Mouse (Mus musculus) thymus, postnatal 0 days (tissue): Measurements from ENCODE around the gene Tpbpb. TPM values are rescaled to one million over a fixed set of nuclear protein-coding genes. Genes with fewer than 3 reads are reported as not detected.
"Not testable (repeated sequence)": the region's sequence is repeated elsewhere in the genome, so short reads cannot be mapped to it uniquely, and the experiment has no call there.

Experiments used
- DNase-seq: peaks from one replicate; pipeline ENCODE4 v3.0.0-alpha.2; 2015; ENCODE audit warnings: low spot score
- polyA plus RNA-seq: library from polyadenylated mRNA; unstranded; fragments of >200 nt; fragmentation: Nextera tagmentation; extraction: Ambion mirVana; gene quantifications from 2 replicates; pipeline ENCODE4 v1.2.1, GENCODE M21; 2015

Gene Tpbpb
- not detected in 2 replicates for polyA plus RNA-seq

DNA sequence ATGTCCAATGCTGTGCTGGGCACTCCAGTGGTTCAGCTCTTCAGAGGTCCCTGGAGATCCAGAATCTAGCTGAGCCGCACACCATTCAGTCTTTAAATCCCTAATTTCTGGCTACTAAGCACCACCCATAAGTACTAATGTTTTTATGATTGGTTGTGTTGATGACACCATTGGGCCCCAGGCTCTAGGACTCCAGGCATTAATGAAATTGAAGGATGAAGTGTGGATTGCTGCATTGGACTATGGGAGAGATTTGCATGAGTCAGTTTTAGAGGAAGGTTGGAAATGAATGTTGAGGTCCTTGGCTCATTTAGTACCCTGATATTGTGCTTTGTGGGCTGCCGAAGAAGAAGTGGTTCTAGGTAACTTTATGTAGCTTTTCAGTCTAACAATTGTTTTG is at the start of gene Tpbpb:
Gene Tpbpb (minus strand): TSS at position 101 of the 400 bp plus-strand sequence.
- DNase-seq = not testable (repeated sequence)

DNA sequence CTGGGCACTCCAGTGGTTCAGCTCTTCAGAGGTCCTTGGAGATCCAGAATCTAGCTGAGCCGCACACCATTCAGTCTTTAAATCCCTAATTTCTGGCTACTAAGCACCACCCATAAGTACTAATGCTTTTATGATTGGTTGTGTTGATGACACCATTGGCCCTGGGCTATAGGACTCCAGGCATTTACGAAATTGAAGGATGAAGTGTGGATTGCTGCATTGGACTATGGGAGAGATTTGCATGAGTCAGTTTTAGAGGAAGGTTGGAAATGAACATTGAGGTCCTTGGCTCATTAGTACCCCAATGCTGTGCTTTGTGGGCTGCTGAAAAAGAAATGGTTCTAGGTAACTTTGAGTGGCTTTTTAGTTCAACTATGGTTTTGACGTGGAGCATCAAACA is 37.2 kb upstream of the Tpbpb start, which contains the start of gene Tpbpa:
Gene Tpbpa (minus strand): TSS at position 101 of the 400 bp plus-strand sequence.
- DNase-seq = not testable (repeated sequence)

DNA sequence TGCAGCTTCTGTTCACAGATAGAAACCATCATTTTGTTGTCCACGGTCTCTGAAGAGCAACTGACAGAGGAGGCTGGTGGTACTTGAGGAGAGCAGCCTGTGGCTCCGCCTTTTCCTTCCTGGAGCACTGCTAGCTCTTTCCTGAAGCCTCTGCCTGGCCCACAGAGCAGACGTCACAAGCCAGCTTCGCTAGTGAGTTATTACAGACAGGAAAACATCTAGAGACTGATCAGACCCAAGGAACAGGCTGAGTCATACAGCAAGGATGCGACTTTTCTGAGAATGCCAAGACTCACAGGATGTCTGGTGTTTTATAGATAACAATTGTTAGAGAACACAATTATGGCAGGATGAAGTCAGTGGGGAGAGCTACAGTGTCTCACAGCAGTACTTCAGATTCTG is 31.8 kb upstream of the Tpbpb start, which contains the start of the genes Gm49391 and Ctla2a:
Gene Gm49391 (minus strand): TSS at position 72 of the 402 bp plus-strand sequence.
Gene Ctla2a (minus strand): TSS at position 126 of the 402 bp plus-strand sequence.
- DNase-seq = peak; percentile 35

DNA sequence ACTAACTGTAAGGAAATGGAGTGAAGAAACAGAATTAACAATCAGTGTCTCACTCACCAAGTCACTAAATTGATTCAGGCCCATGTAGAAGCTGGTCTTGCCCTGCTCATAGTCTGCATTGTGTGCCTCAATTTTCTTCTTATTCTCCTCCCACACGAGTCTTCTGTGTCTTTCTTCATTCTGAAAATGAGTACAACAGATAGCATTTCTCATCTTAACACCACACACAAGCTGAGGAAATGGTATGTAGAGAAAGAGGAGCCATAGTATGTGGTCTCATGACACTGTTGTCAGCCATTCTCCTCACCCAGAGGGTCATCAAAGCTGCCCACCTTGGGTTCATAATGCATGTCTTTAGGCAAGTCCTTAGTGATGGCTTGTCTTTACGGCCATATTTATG is 30.8 kb upstream of the Tpbpb start, which contains the start of gene Gm49393:
Gene Gm49393 (minus strand): TSS at position 101 of the 400 bp plus-strand sequence.
- DNase-seq = not testable (repeated sequence)

DNA sequence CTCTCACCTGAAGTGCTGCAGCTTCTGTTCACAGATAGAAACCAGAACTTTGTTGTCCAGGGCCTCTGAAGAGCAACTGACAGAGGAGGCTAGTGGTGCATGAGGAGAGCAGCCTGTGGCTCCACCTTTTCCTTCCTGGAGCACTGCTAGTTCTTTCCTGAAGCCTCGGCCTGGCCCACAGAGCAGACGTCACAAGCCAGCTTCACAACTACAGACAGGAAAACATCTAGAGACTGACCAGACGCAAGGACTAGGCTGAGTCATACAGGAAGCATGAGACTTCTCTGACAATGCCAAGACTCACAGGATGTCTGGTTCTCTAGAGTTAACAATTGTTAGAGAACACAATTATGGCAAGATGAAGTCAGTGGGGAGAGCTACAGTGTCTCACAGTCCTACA is 7.4 kb downstream of the Tpbpb start, which contains the start of gene Ctla2b:
Gene Ctla2b (minus strand): TSS at position 120 of the 400 bp plus-strand sequence.
- peak; percentile 9 for DNase-seq

DNA sequence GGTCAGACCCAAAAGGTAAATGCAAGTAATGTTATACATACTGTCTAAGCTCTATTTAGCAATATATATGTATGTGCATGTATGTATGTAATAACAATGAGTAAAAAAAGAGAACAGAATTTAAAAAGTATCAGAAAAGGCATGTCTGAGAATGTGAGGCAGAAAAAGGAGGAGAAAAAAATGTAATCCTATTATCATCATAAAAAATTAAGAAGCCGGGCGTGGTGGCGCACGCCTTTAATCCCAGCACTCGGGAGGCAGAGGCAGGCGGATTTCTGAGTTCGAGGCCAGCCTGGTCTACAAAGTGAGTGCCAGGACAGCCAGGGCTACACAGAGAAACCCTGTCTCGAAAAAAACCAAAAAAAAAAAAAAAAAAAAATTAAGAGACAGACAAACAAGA is 7.9 kb downstream of the Tpbpb start, which contains the start of gene Gm49392:
Gene Gm49392 (minus strand): TSS at position 101 of the 400 bp plus-strand sequence.
- DNase-seq = not testable (repeated sequence)

DNA sequence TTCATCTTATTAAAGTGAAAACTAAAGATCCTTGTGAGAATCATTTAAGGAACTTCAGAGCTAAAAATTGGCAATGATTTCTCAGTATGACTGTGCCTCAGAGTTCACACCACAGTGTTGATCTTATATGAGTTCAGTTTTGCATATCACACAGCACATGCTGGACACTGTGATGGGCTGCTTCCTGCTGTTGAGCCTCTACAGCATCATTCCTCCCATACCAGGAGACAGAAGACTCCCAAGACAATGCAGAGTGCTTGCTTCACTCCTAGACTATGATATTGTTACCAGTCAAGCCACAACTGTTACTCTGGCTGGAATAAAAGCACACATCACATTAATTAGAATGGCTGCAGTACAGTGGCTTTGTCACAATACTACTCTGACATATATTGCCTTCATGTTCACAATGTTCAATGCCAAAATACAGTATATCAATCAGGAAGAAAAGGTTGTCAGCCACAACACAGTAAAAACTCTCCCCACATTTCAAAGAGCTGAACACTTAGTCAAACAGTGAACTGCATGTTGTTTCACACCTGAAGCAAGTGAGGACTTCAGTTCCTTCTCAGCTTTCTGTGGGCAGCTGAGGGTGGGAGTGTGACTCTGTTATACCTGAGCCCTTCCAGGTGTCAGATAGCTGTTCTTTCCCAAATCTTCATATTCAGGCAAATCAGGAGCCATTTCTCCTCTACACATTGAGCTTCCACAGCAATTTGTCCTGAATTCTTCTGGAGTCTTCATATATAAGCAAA is 9.1 kb downstream of the Tpbpb start:
- DNase-seq = no peak

DNA sequence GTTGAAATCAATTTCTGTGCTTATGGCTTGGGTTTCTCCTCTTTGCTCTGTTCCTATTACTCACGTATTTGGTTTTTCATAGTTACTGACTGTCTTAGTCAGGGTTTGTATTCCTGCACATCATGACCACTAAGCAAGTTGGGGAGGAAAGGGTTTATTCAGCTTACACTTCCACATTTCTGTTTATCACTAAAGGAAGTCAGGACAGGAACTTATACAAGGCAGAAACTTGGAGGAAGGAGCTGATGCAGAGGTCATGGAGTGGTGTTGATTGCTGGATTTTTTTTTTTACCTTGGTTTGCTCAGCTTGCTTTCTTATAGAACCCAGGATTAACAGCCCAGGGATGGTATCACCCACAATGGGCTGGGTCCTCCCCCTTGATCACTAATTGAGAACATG is 12.4 kb downstream of the Tpbpb start:
- no peak for DNase-seq

DNA sequence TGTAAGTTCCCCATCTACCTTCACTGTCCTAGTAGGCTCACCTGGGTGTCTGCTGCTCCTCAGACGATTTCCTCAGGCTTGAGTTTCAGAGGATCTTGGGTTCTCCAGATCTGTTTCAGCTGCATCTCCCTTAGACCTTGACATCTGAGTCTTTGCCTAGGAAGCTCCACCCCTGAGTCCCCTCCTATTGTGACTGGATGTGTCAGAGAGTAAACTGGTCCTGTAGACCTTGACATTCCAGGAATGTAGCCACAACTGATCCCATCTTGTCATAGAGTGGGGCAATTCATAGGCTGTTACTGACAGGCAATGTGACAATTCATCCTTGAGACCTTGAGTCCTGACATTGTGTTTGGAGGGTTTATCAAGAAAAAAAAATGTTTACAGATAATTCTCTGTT is 40.4 kb downstream of the Tpbpb start, which contains the start of gene 4930486L24Rik:
Gene 4930486L24Rik (minus strand): TSS at position 195 of the 400 bp plus-strand sequence.
- no peak for DNase-seq

Other genes starting within 250 kb of the Tpbpb start
- not detected in 2 replicates for gene BC051665, start 118.5 kb downstream of the Tpbpb start, polyA plus RNA-seq
- gene Ctsll3, start 102.0 kb downstream of the Tpbpb start, polyA plus RNA-seq = not detected in 2 replicates
- gene 4930486L24Rik, start 40.4 kb downstream of the Tpbpb start, polyA plus RNA-seq = 6.8 and 7.1 TPM in 2 replicates
- gene Gm49392, start 8.0 kb downstream of the Tpbpb start, polyA plus RNA-seq = 0.61 TPM in 1 of 2 replicates, not detected in the other
- 1.0 and 1.6 TPM in 2 replicates for gene Ctla2b, start 7.4 kb downstream of the Tpbpb start, polyA plus RNA-seq
- not detected in 2 replicates for gene Gm49393, start 30.7 kb upstream of the Tpbpb start, polyA plus RNA-seq
- 0.82 and 1.3 TPM in 2 replicates for gene Gm49391, start 31.7 kb upstream of the Tpbpb start, polyA plus RNA-seq
- gene Ctla2a, start 31.7 kb upstream of the Tpbpb start, polyA plus RNA-seq = 37.3 and 38.9 TPM in 2 replicates
- gene Tpbpa, start 37.1 kb upstream of the Tpbpb start, polyA plus RNA-seq = not detected in 2 replicates
- gene Ctsj, start 101.1 kb upstream of the Tpbpb start, polyA plus RNA-seq = not detected in 2 replicates
- not detected in 2 replicates for gene Ctsq, start 135.8 kb upstream of the Tpbpb start, polyA plus RNA-seq